Mouse (Mus musculus) midbrain, embryonic 10.5 days (tissue): ENCODE data around the gene Cpd. TPM values are rescaled to one million over a fixed set of nuclear protein-coding genes. Genes with fewer than 3 reads are reported as not detected.

Source experiments
- DNase-seq: peaks from one replicate; pipeline ENCODE4 v3.0.0-alpha.2; 2017; ENCODE audit warnings: low spot score
- H3K27ac ChIP-seq: fragments of 300-500 bp; sonication (generic); replicated peaks from 2 replicates; pipeline ENCODE4 v1.5.1; 2016; ENCODE audit warnings: mild to moderate bottlenecking
- H3K27me3 ChIP-seq: fragments of 300-500 bp; sonication (generic); 2 replicates; pipeline ENCODE4 v1.6.1; 2016; ENCODE audit warnings: low read depth, mild to moderate bottlenecking; ENCODE audit not compliant: poor library complexity, severe bottlenecking
- H3K36me3 ChIP-seq: fragments of 300-500 bp; sonication (generic); 2 replicates; pipeline ENCODE4 v1.6.1; 2016; ENCODE audit warnings: mild to moderate bottlenecking, moderate library complexity
- H3K4me1 ChIP-seq: fragments of 300-500 bp; sonication (generic); 2 replicates; pipeline ENCODE4 v1.6.1; 2016
- H3K4me3 ChIP-seq: fragments of 300-500 bp; sonication (generic); 2 replicates; pipeline ENCODE4 v1.5.1; 2016; ENCODE audit warnings: mild to moderate bottlenecking, moderate library complexity
- H3K9me3 ChIP-seq: fragments of 300-500 bp; sonication (generic); replicated peaks from 2 replicates; pipeline ENCODE4 v1.6.1; 2016; ENCODE audit warnings: mild to moderate bottlenecking
- WGBS: fragments of 180-500 bp; shearing (Covaris S2); methylation state at CpG from one replicate; pipeline ENCODE4 v1.1.7; 2016; 5-methylcytosine and 5-hydroxymethylcytosine counted together
- polyA plus RNA-seq: library from polyadenylated mRNA; unstranded; fragments of >200 nt; fragmentation: Nextera tagmentation; extraction: Ambion mirVana; gene quantifications from 2 replicates; pipeline ENCODE4 v1.2.1, GENCODE M21; 2016

Cpd gene
- polyA plus RNA-seq, result 7.6 and 9.2 TPM in 2 replicates

GRCm38 (mm10) chr11:76846878-76847222 is at the start of gene Cpd:
Cpd (minus strand) TSS chr11:76847018.
- H3K4me1 ChIP-seq, result peaks cover 57% of the 10 kb centered on the region
- 2% methylated on average over 29 of the region's 29 CpGs for WGBS

GRCm38 (mm10) chr11:76896360-76896759 is 49.5 kb upstream of the Cpd start:
- Histone ChIP-seq H3K27me3 (no peaks in the 10 kb centered on the region), H3K9me3 (no peaks in the 10 kb centered on the region), H3K4me3 (no peak overlapping the region), H3K36me3 (no peaks in the 10 kb centered on the region), H3K4me1 (peaks cover 17% of the 10 kb centered on the region), H3K27ac (no peak overlapping the region)
- DNase-seq, result no peak
- WGBS, result 79% methylated on average over 6 of the region's 6 CpGs

More at GRCm38 (mm10) chr11:76846878-76847222, at the start of gene Cpd:
- H3K36me3 ChIP-seq, result no peaks in the 10 kb centered on the region
- H3K27ac ChIP-seq, result peak within 1 kb of the TSS; percentile 93
- H3K9me3 ChIP-seq, result no peaks in the 10 kb centered on the region
- peak within 1 kb of the TSS; percentile 93 for H3K4me3 ChIP-seq
- DNase-seq, result peak; percentile 98
- H3K27me3 ChIP-seq, result peaks cover 11% of the 10 kb centered on the region; the same call in 1 of the 2 replicates

- H3K27ac ChIP-seq, result no peak overlapping the region
- no peak overlapping the region for H3K4me3 ChIP-seq
- no peaks in the 10 kb centered on the region for H3K27me3 ChIP-seq
- no peaks in the 10 kb centered on the region for H3K9me3 ChIP-seq
- peaks cover 17% of the 10 kb centered on the region for H3K4me1 ChIP-seq
- H3K36me3 ChIP-seq, result no peaks in the 10 kb centered on the region
- DNase-seq, result peak; percentile 51
- 41% methylated on average over 5 of the region's 5 CpGs for WGBS
These were observed 47.4 kb upstream of the Cpd start for GRCm38 (mm10) chr11:76894240-76894639.

DNA sequence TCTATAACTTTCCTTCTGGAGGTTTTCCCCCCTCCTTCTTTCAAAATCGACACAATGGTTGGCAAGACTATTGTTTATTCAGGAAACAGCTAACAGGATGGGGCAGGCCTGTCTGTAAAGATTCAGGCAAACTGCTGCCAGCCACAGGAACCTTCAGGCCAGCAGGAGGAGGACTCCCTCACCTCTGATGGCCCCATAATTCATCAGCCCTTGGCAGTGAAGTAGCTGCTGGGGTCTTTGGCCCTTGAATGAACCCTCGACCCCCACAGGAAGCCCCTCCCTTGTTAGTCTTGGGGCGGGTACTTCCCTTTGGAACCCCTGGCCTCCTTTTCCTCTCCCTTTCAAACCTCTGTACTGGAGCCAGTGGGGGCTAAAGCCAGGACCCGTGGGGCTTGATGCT is 46.8 kb upstream of the Cpd start:
- Histone ChIP-seq H3K4me3 (no peak overlapping the region), H3K27ac (no peak overlapping the region), H3K9me3 (no peaks in the 10 kb centered on the region), H3K36me3 (no peaks in the 10 kb centered on the region), H3K4me1 (peaks cover 16% of the 10 kb centered on the region), H3K27me3 (no peaks in the 10 kb centered on the region)
- no peak for DNase-seq
- WGBS, result 60% methylated on average over 4 of the region's 4 CpGs

DNA sequence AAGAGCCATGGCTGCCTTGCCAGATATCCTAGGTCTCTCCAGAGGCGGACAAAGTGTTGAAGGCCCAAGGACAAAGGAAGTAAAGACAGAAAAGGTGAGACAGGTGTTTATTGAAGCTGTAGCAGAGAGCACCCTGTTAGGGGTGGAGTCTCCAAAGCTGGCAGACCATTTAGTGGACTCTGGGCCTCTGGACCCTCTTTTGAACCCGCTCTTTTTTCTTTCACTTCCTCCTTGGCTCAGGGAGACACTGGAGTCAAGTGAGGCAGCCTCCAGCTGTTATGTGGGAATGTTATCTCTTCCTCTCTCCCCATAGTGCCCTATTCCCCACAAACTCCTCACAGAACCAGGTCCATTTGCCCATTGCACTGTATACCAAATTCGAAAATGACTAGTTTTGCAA is 46.2 kb upstream of the Cpd start:
- Histone ChIP-seq H3K27me3 (no peaks in the 10 kb centered on the region), H3K36me3 (no peaks in the 10 kb centered on the region), H3K4me3 (no peak overlapping the region), H3K27ac (no peak overlapping the region), H3K9me3 (no peaks in the 10 kb centered on the region), H3K4me1 (peaks cover 10% of the 10 kb centered on the region)
- 82% methylated on average over 3 of the region's 3 CpGs for WGBS
- no peak for DNase-seq

DNA sequence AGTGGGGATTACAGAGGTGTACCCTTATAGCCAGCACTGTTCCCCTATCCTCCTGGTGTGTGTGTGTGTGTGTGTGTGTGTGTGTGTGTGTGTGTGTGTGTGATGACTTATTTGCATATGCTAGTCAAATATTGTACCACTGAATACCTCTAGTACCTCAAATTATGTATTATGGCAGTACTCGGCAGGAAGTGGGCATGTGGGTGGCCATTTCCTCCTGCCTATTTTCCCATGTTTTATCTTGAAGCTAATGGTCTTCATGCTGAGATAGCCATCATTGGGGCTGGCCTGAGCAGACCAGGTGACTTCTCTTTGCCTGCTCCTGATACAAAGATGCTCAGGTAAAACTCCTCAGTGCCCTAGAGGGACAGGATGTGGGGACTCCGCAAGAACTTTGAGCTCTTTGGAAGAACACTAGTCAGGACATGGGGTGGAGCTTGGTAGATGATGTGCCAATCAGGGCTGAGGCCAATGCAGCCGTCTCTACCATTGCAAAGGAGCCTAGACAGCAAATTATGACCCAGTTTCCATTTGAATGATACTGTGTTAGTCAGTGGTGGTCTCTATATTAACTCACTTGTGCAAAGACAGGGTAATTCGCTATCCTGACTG is 45.0 kb upstream of the Cpd start:
- WGBS, result 83% methylated on average over 4 of the region's 4 CpGs
- DNase-seq, result no peak
- Histone ChIP-seq H3K27me3 (no peaks in the 10 kb centered on the region), H3K27ac (no peak overlapping the region), H3K4me1 (peaks cover 5% of the 10 kb centered on the region), H3K36me3 (no peaks in the 10 kb centered on the region), H3K4me3 (no peak overlapping the region), H3K9me3 (no peaks in the 10 kb centered on the region)

GRCm38 (mm10) chr11:76891171-76891570 is 44.4 kb upstream of the Cpd start:
- Histone ChIP-seq H3K4me3 (no peak overlapping the region), H3K9me3 (no peaks in the 10 kb centered on the region), H3K27me3 (no peaks in the 10 kb centered on the region), H3K36me3 (no peaks in the 10 kb centered on the region), H3K27ac (no peak overlapping the region), H3K4me1 (peaks cover 5% of the 10 kb centered on the region)
- DNase-seq, result no peak
- WGBS, result 92% methylated on average over 7 of the region's 7 CpGs

DNA sequence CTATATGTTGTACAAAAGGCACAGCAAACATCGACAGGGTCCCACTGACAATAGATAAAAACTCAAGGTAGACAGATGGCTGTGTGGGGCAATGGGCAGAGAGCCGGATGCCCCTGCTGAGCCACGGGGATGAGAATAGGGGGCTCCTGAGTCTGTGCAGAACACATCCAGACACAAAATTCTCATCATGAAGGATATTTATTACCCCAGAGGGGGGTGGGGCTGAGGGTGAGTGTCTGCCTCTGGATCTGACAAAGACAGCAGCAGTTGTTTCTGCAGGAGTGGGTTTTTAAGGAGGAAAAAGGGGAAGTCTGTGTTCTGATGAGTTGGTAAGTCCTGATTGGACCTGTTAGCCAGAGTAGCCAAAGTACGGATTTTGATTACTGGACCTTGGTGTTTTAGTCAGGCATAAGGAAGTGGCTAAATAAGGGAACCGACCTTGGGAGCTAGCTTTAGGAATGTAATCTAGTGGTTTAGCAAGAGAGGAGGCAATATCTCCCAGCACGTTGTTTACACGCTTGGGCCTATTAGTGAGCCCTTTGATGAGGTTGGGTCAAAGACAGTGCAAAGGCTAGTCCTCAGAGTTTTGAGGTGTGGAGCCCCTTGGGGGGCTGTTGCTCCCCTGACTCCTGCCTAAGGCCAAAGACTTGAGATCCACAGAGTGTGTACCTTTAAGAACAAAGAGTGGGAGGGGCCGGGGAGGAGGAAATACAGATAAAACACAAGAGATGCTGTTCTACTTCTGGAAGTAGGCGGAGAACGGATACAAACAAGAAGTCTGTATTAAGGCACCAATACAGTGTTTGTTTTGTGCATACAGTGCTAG is 42.7 kb upstream of the Cpd start:
- Histone ChIP-seq H3K27ac (no peak overlapping the region), H3K4me3 (no peak overlapping the region), H3K4me1 (peaks cover 6% of the 10 kb centered on the region), H3K36me3 (no peaks in the 10 kb centered on the region), H3K9me3 (no peaks in the 10 kb centered on the region), H3K27me3 (no peaks in the 10 kb centered on the region)
- WGBS, result 81% methylated on average over 10 of the region's 10 CpGs
- no peak for DNase-seq

GRCm38 (mm10) chr11:76884451-76884850 is 37.6 kb upstream of the Cpd start:
- no peak overlapping the region for H3K4me3 ChIP-seq
- no peaks in the 10 kb centered on the region for H3K27me3 ChIP-seq
- peaks cover 4% of the 10 kb centered on the region; the same call in 1 of the 2 replicates for H3K4me1 ChIP-seq
- 35% methylated on average over 5 of the region's 5 CpGs for WGBS
- H3K9me3 ChIP-seq, result no peaks in the 10 kb centered on the region
- no peaks in the 10 kb centered on the region for H3K36me3 ChIP-seq
- no peak for DNase-seq
- H3K27ac ChIP-seq, result no peak overlapping the region

GRCm38 (mm10) chr11:76879816-76880215 is 33.0 kb upstream of the Cpd start:
- no peak overlapping the region for H3K27ac ChIP-seq
- WGBS, result 95% methylated on average over 5 of the region's 5 CpGs
- no peak for DNase-seq
- H3K4me1 ChIP-seq, result peaks cover 4% of the 10 kb centered on the region; the same call in 1 of the 2 replicates
- H3K27me3 ChIP-seq, result no peaks in the 10 kb centered on the region
- H3K36me3 ChIP-seq, result no peaks in the 10 kb centered on the region
- no peak overlapping the region for H3K4me3 ChIP-seq
- no peaks in the 10 kb centered on the region for H3K9me3 ChIP-seq

DNA sequence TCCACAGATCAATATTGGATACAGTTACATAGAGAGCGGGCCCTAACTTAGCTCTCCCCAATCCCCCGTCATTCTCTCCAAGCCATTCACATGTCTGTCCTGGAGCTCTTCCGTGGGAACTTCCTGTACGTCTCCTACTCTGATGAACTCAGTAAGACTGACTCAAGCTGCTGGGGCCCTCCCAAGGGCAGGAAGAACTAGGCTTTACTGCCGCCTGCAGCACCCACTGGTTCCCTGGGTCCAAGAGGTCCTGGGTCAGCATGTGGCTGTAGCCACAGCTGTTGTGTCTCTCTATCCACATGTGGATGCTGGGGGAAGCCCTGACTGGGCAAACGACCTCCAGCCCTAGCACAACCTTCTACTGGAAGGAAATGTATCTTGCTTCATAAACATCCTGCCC is 27.9 kb upstream of the Cpd start:
- Histone ChIP-seq H3K4me3 (no peak overlapping the region), H3K9me3 (no peaks in the 10 kb centered on the region), H3K4me1 (no peaks in the 10 kb centered on the region), H3K36me3 (no peaks in the 10 kb centered on the region), H3K27me3 (no peaks in the 10 kb centered on the region), H3K27ac (no peak overlapping the region)
- DNase-seq, result no peak
- 87% methylated on average over 6 of the region's 6 CpGs for WGBS

DNA sequence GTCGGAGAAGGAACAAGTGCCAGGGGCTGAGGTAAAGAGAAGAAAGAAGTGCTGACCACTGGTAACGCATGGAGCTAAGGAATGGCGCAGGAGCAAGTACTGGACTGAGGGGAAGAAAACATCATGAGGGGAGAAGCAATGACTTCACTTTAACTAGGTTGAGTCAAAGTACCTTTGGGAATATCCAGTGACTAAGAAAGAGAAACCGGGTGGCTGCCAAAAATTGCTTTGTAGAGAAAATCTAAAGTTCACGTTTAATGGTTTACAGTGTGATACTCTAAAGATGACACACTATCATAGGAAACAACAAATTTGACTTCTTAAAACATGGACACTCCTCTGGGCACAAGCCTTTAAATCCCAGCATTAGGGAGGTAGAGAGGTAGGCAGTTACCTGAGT is 27.0 kb upstream of the Cpd start:
- 88% methylated on average over 5 of the region's 5 CpGs for WGBS
- no peak overlapping the region for H3K27ac ChIP-seq
- no peaks in the 10 kb centered on the region for H3K4me1 ChIP-seq
- no peak for DNase-seq
- no peaks in the 10 kb centered on the region for H3K27me3 ChIP-seq
- no peak overlapping the region for H3K4me3 ChIP-seq
- H3K9me3 ChIP-seq, result no peaks in the 10 kb centered on the region
- H3K36me3 ChIP-seq, result no peaks in the 10 kb centered on the region

- 71% methylated on average over 11 of the region's 11 CpGs for WGBS
- Histone ChIP-seq H3K4me3 (no peak overlapping the region), H3K27me3 (no peaks in the 10 kb centered on the region), H3K9me3 (no peaks in the 10 kb centered on the region), H3K27ac (no peak overlapping the region), H3K4me1 (no peaks in the 10 kb centered on the region), H3K36me3 (no peaks in the 10 kb centered on the region)
- DNase-seq, result no peak
These were observed 25.9 kb upstream of the Cpd start for GRCm38 (mm10) chr11:76872556-76873234.
